Mouse (Mus musculus) effector memory CD4-positive, alpha-beta T cell, adult 5 months (primary cell): Measurements from ENCODE around the gene Glipr1l3. TPM values are rescaled to one million over a fixed set of nuclear protein-coding genes. Genes with fewer than 3 reads are reported as not detected.

Experiments
- polyA plus RNA-seq: library from polyadenylated mRNA; unstranded; fragments of 100-300 nt; shearing (Covaris generic); gene quantifications from one replicate; pipeline ENCODE4 v1.2.1, GENCODE M21; 2017

Glipr1l3 gene
- not detected for polyA plus RNA-seq

GRCm38 (mm10) chr10:112159882-112160560 is at the start of gene Glipr1l3:
Gene Glipr1l3 (minus strand): TSS chr10:112160327.

DNA sequence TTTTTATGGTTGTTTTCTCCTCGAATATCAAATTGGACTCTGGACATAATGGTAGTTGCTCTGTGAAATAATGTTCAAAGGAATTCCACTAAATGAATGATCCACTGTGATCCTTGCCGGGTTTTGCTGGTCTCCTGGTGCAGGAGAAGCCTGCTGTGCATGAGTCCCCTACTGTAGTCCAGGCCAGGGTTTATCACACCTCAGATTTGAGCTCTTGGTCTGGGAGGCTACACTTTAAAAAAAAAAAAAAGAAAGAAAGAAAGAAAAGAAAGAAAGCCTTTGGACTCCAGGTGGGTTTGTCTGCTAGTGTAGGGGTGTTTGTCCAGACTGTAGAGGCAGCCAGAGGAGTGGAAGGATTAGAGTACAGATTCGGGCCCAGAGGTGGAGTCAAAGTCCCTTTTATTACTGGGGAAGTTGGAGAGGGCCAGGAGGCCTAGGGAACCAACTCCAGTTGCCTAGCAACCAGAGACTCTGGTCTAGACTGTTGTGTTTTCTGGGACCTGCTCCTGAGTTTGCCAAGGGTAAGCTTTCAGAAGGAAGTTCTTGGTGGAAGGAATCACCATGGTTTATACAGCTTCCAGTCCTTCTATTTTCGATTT is 3.1 kb upstream of the Glipr1l3 start, which contains the start of gene Caps2:
Gene Caps2, plus strand, starts transcription at position 454 of the 599 bp plus-strand sequence.

Other genes starting within 250 kb of the Glipr1l3 start
- 34.3 TPM for gene Krr1, start 187.7 kb downstream of the Glipr1l3 start, polyA plus RNA-seq
- 60.5 TPM for gene Glipr1, start 157.7 kb downstream of the Glipr1l3 start, polyA plus RNA-seq
- not detected for gene Glipr1l1, start 100.1 kb downstream of the Glipr1l3 start, polyA plus RNA-seq
- not detected for gene Glipr1l2, start 77.0 kb downstream of the Glipr1l3 start, polyA plus RNA-seq
- gene Caps2, start 3.3 kb upstream of the Glipr1l3 start, polyA plus RNA-seq, result 0.96 TPM
- 0.90 TPM for gene Kcnc2, start 110.8 kb upstream of the Glipr1l3 start, polyA plus RNA-seq